Mouse (Mus musculus): ENCODE results near the gene Spag9. TPM values are rescaled to one million over a fixed set of nuclear protein-coding genes. Genes with fewer than 3 reads are reported as not detected.

The Spag9 gene
- total and polyA plus RNA-seq, 3 experiments = 21.0 to 32.1 (median 22.6) TPM

GRCm38 (mm10) chr11:94129261-94130059 is 133.6 kb downstream of the Spag9 start (continued):
- TF ChIP-seq ETS1 (conservative IDR thresholded peaks at IDR 0.05; ENCODE audit: low read depth, low read length) = no peak
- no peak for TF ChIP-seq CHD1 (IDR thresholded peaks at IDR 0.05; ENCODE audit: low read depth, low read length)
- no peak; the same call in 1 of the 2 replicates for TF ChIP-seq SIN3A (IDR thresholded peaks at IDR 0.05; ENCODE audit: low read length)
- TF ChIP-seq TCF12 (IDR thresholded peaks at IDR 0.05; ENCODE audit: low read depth, low read length) = peak; percentile 44; the same call in 1 of the 2 replicates
- no peak for TF ChIP-seq RCOR1 (conservative IDR thresholded peaks at IDR 0.05; ENCODE audit: low read depth, low read length)
- no peak for TF ChIP-seq E2F4 (IDR thresholded peaks at IDR 0.05; ENCODE audit: insufficient replicate concordance, low read depth, low read length)
- no peak for TF ChIP-seq MAX (IDR thresholded peaks at IDR 0.05; ENCODE audit: low read length)
- TF ChIP-seq RAD21 (IDR thresholded peaks at IDR 0.05; ENCODE audit: low read depth, low read length) = peak; percentile 83
- no peak for TF ChIP-seq TBP (conservative IDR thresholded peaks at IDR 0.05; ENCODE audit: low read depth, low read length)
- peak; percentile 92 to 95 for TF ChIP-seq CTCF (conservative IDR thresholded peaks at IDR 0.05 in 1 of 2, IDR thresholded peaks at IDR 0.05 in 1 of 2; ENCODE audit: low read depth in 2 of 2, low read length in 2 of 2)
- no peak for TF ChIP-seq ZMIZ1 (IDR thresholded peaks at IDR 0.05; ENCODE audit: low read depth, low read length)
- 0 out of 2 replicates have a peak, but pooled peaks have one; percentile 22 for TF ChIP-seq HCFC1 (IDR thresholded peaks at IDR 0.05; ENCODE audit: low read depth, low read length)
- TF ChIP-seq MAZ (IDR thresholded peaks at IDR 0.05; ENCODE audit: low read depth, low read length) = 0 out of 2 replicates have a peak, but pooled peaks have one; percentile 39

GRCm38 (mm10) chr11:94130118-94131095 is 134.5 kb downstream of the Spag9 start:
- H3K9ac ChIP-seq (ENCODE audit: insufficient read depth, low read depth) = no peak overlapping the region
- no peak for DNase-seq (ENCODE audit: extremely low read depth)
- H3K4me1 ChIP-seq (ENCODE audit: control insufficient read depth in 1 of 2, insufficient read depth in 2 of 2) = peaks cover 11 to 32% of the 10 kb centered on the region in 2 experiments
- no peak overlapping the region for H3K27ac ChIP-seq (ENCODE audit: insufficient read depth, low read depth)
- in situ Hi-C loops (cut with MboI; ENCODE audit: low pct_ligation_motif_present, low pct_unique_long_range_greater_than_20kb, low sequenced_read_pairs) (loop anchor here (10.0 kb wide), 1 partner anchor 354 kb away; the partner anchor contains the start of gene Spata20), dilution Hi-C loops (cut with MboI; ENCODE audit: extremely low pct_ligation_motif_present, extremely low pct_unique_long_range_greater_than_20kb, low sequenced_read_pairs) (no loop called here)
- peaks cover 2 to 9% of the 10 kb centered on the region in 2 experiments for H3K36me3 ChIP-seq (replicated peaks in 1 of 2; ENCODE audit: control insufficient read depth in 1 of 2, insufficient read depth in 1 of 2, low read length in 1 of 2)
- no peak overlapping the region for H3K4me3 ChIP-seq (replicated peaks in 1 of 3; ENCODE audit: low read depth in 2 of 3, low read length in 2 of 3, poor library complexity in 1 of 3)
- no peak for TF ChIP-seq CHD2 (IDR thresholded peaks at IDR 0.05; ENCODE audit: low read length)
- no peak for TF ChIP-seq BHLHE40 (IDR thresholded peaks at IDR 0.05; ENCODE audit: low read depth, low read length)
- TF ChIP-seq MEF2A (IDR thresholded peaks at IDR 0.05; ENCODE audit: borderline replicate concordance, low read depth, low read length) = no peak
- TF ChIP-seq CHD1 (IDR thresholded peaks at IDR 0.05; ENCODE audit: low read depth, low read length) = no peak
- no peak for TF ChIP-seq NELFE (IDR thresholded peaks at IDR 0.05; ENCODE audit: low read depth, low read length)
- TF ChIP-seq EP300 (IDR thresholded peaks at IDR 0.05; ENCODE audit: low read length) = no peak
- no peak for TF ChIP-seq SMC3 (IDR thresholded peaks at IDR 0.05; ENCODE audit: low read depth, low read length)
- TF ChIP-seq MAZ (IDR thresholded peaks at IDR 0.05; ENCODE audit: low read depth, low read length) = no peak
- no peak for TF ChIP-seq MAX (IDR thresholded peaks at IDR 0.05; ENCODE audit: low read length)
- TF ChIP-seq USF1 (IDR thresholded peaks at IDR 0.05; ENCODE audit: low read depth, low read length) = no peak
- TF ChIP-seq ZMIZ1 (IDR thresholded peaks at IDR 0.05; ENCODE audit: low read depth, low read length) = no peak
- TF ChIP-seq HCFC1 (IDR thresholded peaks at IDR 0.05; ENCODE audit: low read depth, low read length) = no peak
- TF ChIP-seq ZKSCAN1 (IDR thresholded peaks at IDR 0.05; ENCODE audit: borderline replicate concordance, low read depth, low read length) = no peak
- TF ChIP-seq MAFK (IDR thresholded peaks at IDR 0.05; ENCODE audit: insufficient replicate concordance, low read length) = no peak
- no peak for TF ChIP-seq POLR2AphosphoS2 (IDR thresholded peaks at IDR 0.05; ENCODE audit: low read depth, low read length)
- TF ChIP-seq USF2 (conservative IDR thresholded peaks at IDR 0.05; ENCODE audit: low read depth, low read length) = no peak
- no peak for TF ChIP-seq ZC3H11A (IDR thresholded peaks at IDR 0.05; ENCODE audit: low read depth, low read length)
- no peaks in the 10 kb centered on the region for H3K27me3 ChIP-seq (replicated peaks)
- no peaks in the 10 kb centered on the region for H3K9me3 ChIP-seq (replicated peaks; ENCODE audit: low read length)
- no peaks in the 10 kb centered on the region for H3K79me2 ChIP-seq (replicated peaks; ENCODE audit: control insufficient read depth, extremely low read depth, insufficient read depth, poor library complexity, severe bottlenecking)
- H3K4me2 ChIP-seq (ENCODE audit: insufficient read depth, low read depth, poor library complexity, severe bottlenecking) = no peak overlapping the region

Measured in CH12.LX (cell line).